Mouse (Mus musculus): ENCODE data around the gene Lrrc27. TPM values are rescaled to one million over a fixed set of nuclear protein-coding genes. Genes with fewer than 3 reads are reported as not detected.

Lrrc27 gene
- total and polyA plus RNA-seq, 3 experiments: 0.21 TPM; not detected in 2

DNA sequence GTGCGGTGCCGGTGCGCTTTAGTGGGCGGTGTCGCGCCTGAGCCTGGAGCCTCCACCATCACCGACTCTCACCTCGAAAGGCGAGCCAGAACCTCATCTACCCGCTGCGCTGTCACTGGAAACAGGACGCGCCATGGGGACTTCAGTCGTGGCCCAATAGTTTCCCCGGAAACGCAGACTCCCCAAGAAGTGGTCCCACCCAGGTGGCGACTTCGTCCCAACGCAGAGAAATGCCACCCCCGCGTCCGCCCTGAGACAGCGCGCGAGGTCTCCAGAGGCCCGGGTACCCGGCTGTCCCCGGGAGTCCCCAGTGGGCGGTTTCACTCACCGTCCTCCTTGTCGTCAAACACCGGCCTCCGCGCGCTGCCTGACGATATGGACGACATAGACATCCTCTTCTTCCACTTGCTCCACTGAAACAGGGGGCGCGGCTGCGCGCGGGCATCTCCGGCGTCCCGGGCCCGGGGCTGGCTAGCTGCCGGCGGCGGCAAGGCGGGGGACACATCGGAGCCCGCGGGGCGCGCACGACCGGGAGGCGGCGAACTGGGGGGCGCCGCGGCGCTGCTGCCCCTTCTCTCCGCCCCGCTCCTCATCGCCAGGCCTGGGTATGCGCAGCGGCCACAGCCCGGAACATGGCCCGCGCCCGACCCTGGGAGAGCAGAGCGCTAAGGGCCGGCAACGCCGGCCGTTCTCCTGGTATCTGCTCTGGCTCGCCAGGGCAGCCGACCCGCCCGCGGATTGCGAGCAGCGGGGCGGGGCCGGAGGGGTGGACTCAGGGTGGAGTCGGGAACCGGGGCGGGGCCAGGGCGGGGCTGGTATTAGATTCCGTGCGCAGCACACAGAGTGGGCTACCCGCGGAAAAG lies 24.8 kb upstream of the Lrrc27 start:
- in situ Hi-C loops (cut with MboI; ENCODE audit: low pct_ligation_motif_present, low pct_unique_long_range_greater_than_20kb, low sequenced_read_pairs) (no loop called here), dilution Hi-C loops (cut with MboI; ENCODE audit: extremely low pct_ligation_motif_present, extremely low pct_unique_long_range_greater_than_20kb, low sequenced_read_pairs) (no loop called here)
- Histone ChIP-seq H3K4me3 (replicated peaks in 1 of 3; ENCODE audit: low read depth in 2 of 3, low read length in 2 of 3, poor library complexity in 1 of 3) (no peak overlapping the region), H3K27ac (ENCODE audit: insufficient read depth, low read depth) (no peak overlapping the region), H3K36me3 (replicated peaks in 1 of 2; ENCODE audit: control insufficient read depth in 1 of 2, insufficient read depth in 1 of 2, low read length in 1 of 2) (no peaks in the 10 kb centered on the region), H3K4me2 (ENCODE audit: insufficient read depth, low read depth, poor library complexity, severe bottlenecking) (no peak overlapping the region), H3K27me3 (replicated peaks) (peaks cover 44% of the 10 kb centered on the region), H3K79me2 (replicated peaks; ENCODE audit: control insufficient read depth, extremely low read depth, insufficient read depth, poor library complexity, severe bottlenecking) (no peaks in the 10 kb centered on the region), H3K9me3 (replicated peaks; ENCODE audit: low read length) (peaks cover 6% of the 10 kb centered on the region), H3K4me1 (ENCODE audit: control insufficient read depth in 1 of 2, insufficient read depth in 2 of 2) (no peaks in the 10 kb centered on the region; a peak in 1 of 4 replicates), H3K9ac (ENCODE audit: insufficient read depth, low read depth) (no peak overlapping the region)
- DNase-seq (ENCODE audit: extremely low read depth): no peak
- no peak for TF ChIP-seq ZKSCAN1 (IDR thresholded peaks at IDR 0.05; ENCODE audit: borderline replicate concordance, low read depth, low read length)
- no peak for TF ChIP-seq USF2 (conservative IDR thresholded peaks at IDR 0.05; ENCODE audit: low read depth, low read length)
- TF ChIP-seq RCOR1 (conservative IDR thresholded peaks at IDR 0.05; ENCODE audit: low read depth, low read length): no peak
- TF ChIP-seq POLR2A (IDR thresholded peaks at IDR 0.05; ENCODE audit: low read depth, low read length): no peak
- no peak for TF ChIP-seq TCF12 (IDR thresholded peaks at IDR 0.05; ENCODE audit: low read depth, low read length)
- no peak for TF ChIP-seq CHD2 (IDR thresholded peaks at IDR 0.05; ENCODE audit: low read length)
- no peak for TF ChIP-seq MAX (IDR thresholded peaks at IDR 0.05; ENCODE audit: low read length)
- no peak for TF ChIP-seq USF1 (IDR thresholded peaks at IDR 0.05; ENCODE audit: low read depth, low read length)
- TF ChIP-seq MAZ (IDR thresholded peaks at IDR 0.05; ENCODE audit: low read depth, low read length): no peak
- TF ChIP-seq JUN (IDR thresholded peaks at IDR 0.05; ENCODE audit: insufficient read depth, low read depth, low read length): no peak
- TF ChIP-seq NELFE (IDR thresholded peaks at IDR 0.05; ENCODE audit: low read depth, low read length): no peak
- no peak for TF ChIP-seq E2F4 (IDR thresholded peaks at IDR 0.05; ENCODE audit: insufficient replicate concordance, low read depth, low read length)
- no peak for TF ChIP-seq MXI1 (IDR thresholded peaks at IDR 0.05; ENCODE audit: low read depth, low read length)
- TF ChIP-seq BHLHE40 (IDR thresholded peaks at IDR 0.05; ENCODE audit: low read depth, low read length): no peak
- no peak for TF ChIP-seq POLR2AphosphoS2 (IDR thresholded peaks at IDR 0.05; ENCODE audit: low read depth, low read length)
- TF ChIP-seq EP300 (IDR thresholded peaks at IDR 0.05; ENCODE audit: low read length): no peak
- TF ChIP-seq SMC3 (IDR thresholded peaks at IDR 0.05; ENCODE audit: low read depth, low read length): no peak
- TF ChIP-seq CHD1 (IDR thresholded peaks at IDR 0.05; ENCODE audit: low read depth, low read length): no peak

GRCm38 (mm10) chr7:139188634-139189207 lies 24.1 kb upstream of the Lrrc27 start:
- TF ChIP-seq POLR2A (IDR thresholded peaks at IDR 0.05; ENCODE audit: low read depth, low read length) (no peak), ELF1 (IDR thresholded peaks at IDR 0.05; ENCODE audit: low read depth, low read length) (no peak)
- peaks cover 49% of the 10 kb centered on the region for H3K27me3 ChIP-seq (replicated peaks)
- dilution Hi-C loops (cut with MboI; ENCODE audit: extremely low pct_ligation_motif_present, extremely low pct_unique_long_range_greater_than_20kb, low sequenced_read_pairs): no loop called here
- in situ Hi-C loops (cut with MboI; ENCODE audit: low pct_ligation_motif_present, low pct_unique_long_range_greater_than_20kb, low sequenced_read_pairs): no loop called here
- H3K4me3 ChIP-seq (replicated peaks in 1 of 3; ENCODE audit: low read depth in 2 of 3, low read length in 2 of 3, poor library complexity in 1 of 3): no peak overlapping the region
- H3K79me2 ChIP-seq (replicated peaks; ENCODE audit: control insufficient read depth, extremely low read depth, insufficient read depth, poor library complexity, severe bottlenecking): no peaks in the 10 kb centered on the region
- DNase-seq (ENCODE audit: extremely low read depth): no peak
- H3K9me3 ChIP-seq (replicated peaks; ENCODE audit: low read length): peaks cover 6% of the 10 kb centered on the region
- no peak overlapping the region for H3K4me2 ChIP-seq (ENCODE audit: insufficient read depth, low read depth, poor library complexity, severe bottlenecking)
- no peaks in the 10 kb centered on the region for H3K36me3 ChIP-seq (replicated peaks in 1 of 2; ENCODE audit: control insufficient read depth in 1 of 2, insufficient read depth in 1 of 2, low read length in 1 of 2)
- H3K9ac ChIP-seq (ENCODE audit: insufficient read depth, low read depth): no peak overlapping the region
- H3K4me1 ChIP-seq (ENCODE audit: control insufficient read depth in 1 of 2, insufficient read depth in 2 of 2): no peaks in the 10 kb centered on the region; a peak in 1 of 4 replicates
- no peak overlapping the region for H3K27ac ChIP-seq (ENCODE audit: insufficient read depth, low read depth)

Measured in CH12.LX (cell line).